Mouse (Mus musculus) neural tube, embryonic 12.5 days (tissue): ENCODE data around the gene Lyg2. TPM values are rescaled to one million over a fixed set of nuclear protein-coding genes. Genes with fewer than 3 reads are reported as not detected.

Experiments used
- polyA plus RNA-seq: library from polyadenylated mRNA; unstranded; fragments of >200 nt; fragmentation: Nextera tagmentation; extraction: Ambion mirVana; gene quantifications from 2 replicates; pipeline ENCODE4 v1.2.1, GENCODE M21; 2016

Gene Lyg2
- polyA plus RNA-seq, 1 experiment from 2014 or later: not detected

Other genes with a start within 250 kb of the Lyg2 start
- 0.75 and 1.3 TPM in 2 replicates for gene 2010300C02Rik, start 196.4 kb downstream of the Lyg2 start, polyA plus RNA-seq
- gene Tsga10, start 50.1 kb downstream of the Lyg2 start, polyA plus RNA-seq: 18.1 and 19.3 TPM in 2 replicates
- 7.1 and 7.9 TPM in 2 replicates for gene Lipt1, start 44.8 kb downstream of the Lyg2 start, polyA plus RNA-seq
- 18.4 and 20.3 TPM in 2 replicates for gene Mitd1, start 26.1 kb downstream of the Lyg2 start, polyA plus RNA-seq
- gene Mrpl30, start 26.0 kb downstream of the Lyg2 start, polyA plus RNA-seq: 217 and 221 TPM in 2 replicates
- not detected in 2 replicates for gene Lyg1, start 41.3 kb upstream of the Lyg2 start, polyA plus RNA-seq
- gene Txndc9, start 81.4 kb upstream of the Lyg2 start, polyA plus RNA-seq: 158 and 169 TPM in 2 replicates
- gene Eif5b, start 81.5 kb upstream of the Lyg2 start, polyA plus RNA-seq: 26.6 and 27.5 TPM in 2 replicates
- 38.6 and 43.5 TPM in 2 replicates for gene Rev1, start 213.3 kb upstream of the Lyg2 start, polyA plus RNA-seq